Mouse (Mus musculus): Measurements from ENCODE around the gene Crbn. TPM values are rescaled to one million over a fixed set of nuclear protein-coding genes. Genes with fewer than 3 reads are reported as not detected.

The Crbn gene
- polyA plus RNA-seq, 1 experiment from 2014 or later, result 42.2 TPM

- Histone ChIP-seq H3K27ac (replicated peaks) (no peak overlapping the region), H3K4me1 (no peaks in the 10 kb centered on the region), H3K9ac (no peak overlapping the region), H3K4me2 (replicated peaks) (no peak overlapping the region), H3K9me3 (replicated peaks) (no peaks in the 10 kb centered on the region), H3K4me3 (replicated peaks) (no peak overlapping the region), H3K36me3 (no peaks in the 10 kb centered on the region), H3K27me3 (no peaks in the 10 kb centered on the region)
- no peak for ATAC-seq (ENCODE audit: insufficient number of reproducible peaks, low FRiP score, low TSS enrichment, low read depth)
- WGBS, result 94% methylated on average over 1 of the region's 1 CpGs
Observed at GRCm38 (mm10) chr6:106761486-106761885, 38.4 kb downstream of the Crbn start.

GRCm38 (mm10) chr6:106760473-106761218, 39.2 kb downstream of the Crbn start:
- no peak overlapping the region for H3K27ac ChIP-seq (replicated peaks)
- H3K4me3 ChIP-seq (replicated peaks), result no peak overlapping the region
- H3K4me1 ChIP-seq, result no peaks in the 10 kb centered on the region
- 81% methylated on average over 3 of the region's 3 CpGs for WGBS
- no peaks in the 10 kb centered on the region for H3K36me3 ChIP-seq
- H3K9me3 ChIP-seq (replicated peaks), result no peaks in the 10 kb centered on the region
- no peaks in the 10 kb centered on the region for H3K27me3 ChIP-seq
- ATAC-seq (ENCODE audit: insufficient number of reproducible peaks, low FRiP score, low TSS enrichment, low read depth), result no peak
- no peak overlapping the region for H3K4me2 ChIP-seq (replicated peaks)
- no peak overlapping the region for H3K9ac ChIP-seq

- no peak overlapping the region for H3K4me3 ChIP-seq (replicated peaks)
- WGBS, result 83% methylated on average over 3 of the region's 3 CpGs
- H3K9me3 ChIP-seq (replicated peaks), result no peaks in the 10 kb centered on the region
- no peaks in the 10 kb centered on the region for H3K27me3 ChIP-seq
- no peak overlapping the region for H3K27ac ChIP-seq (replicated peaks)
- no peak for ATAC-seq (ENCODE audit: insufficient number of reproducible peaks, low FRiP score, low TSS enrichment, low read depth)
- no peak overlapping the region for H3K9ac ChIP-seq
- no peak overlapping the region for H3K4me2 ChIP-seq (replicated peaks)
- no peaks in the 10 kb centered on the region for H3K36me3 ChIP-seq
- no peaks in the 10 kb centered on the region for H3K4me1 ChIP-seq
Observed at GRCm38 (mm10) chr6:106758299-106758698, 41.6 kb downstream of the Crbn start.

DNA sequence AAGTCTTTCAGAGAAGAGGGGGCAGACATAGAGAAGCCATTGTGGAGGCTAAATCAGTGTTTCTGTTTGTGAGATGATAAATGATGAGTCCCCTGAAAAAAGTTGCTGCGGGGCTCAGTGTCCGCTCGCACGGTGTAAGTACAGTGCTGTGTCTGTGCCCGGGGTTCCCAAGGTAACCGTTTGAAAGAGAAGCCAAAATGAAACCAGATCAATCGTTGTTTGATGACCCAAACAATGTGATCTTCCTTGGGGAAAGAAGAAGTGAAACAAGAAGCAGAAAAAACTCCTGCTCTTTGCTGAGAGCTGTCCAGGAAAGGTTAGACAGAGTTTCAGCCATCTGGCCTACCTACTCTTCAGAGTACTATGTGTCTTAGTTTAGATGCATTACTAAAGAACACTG, 49.6 kb downstream of the Crbn start:
- no peak for ATAC-seq (ENCODE audit: insufficient number of reproducible peaks, low FRiP score, low TSS enrichment, low read depth)
- WGBS, result 79% methylated on average over 7 of the region's 7 CpGs
- H3K4me3 ChIP-seq (replicated peaks), result no peak overlapping the region
- H3K9ac ChIP-seq, result no peak overlapping the region
- no peaks in the 10 kb centered on the region for H3K4me1 ChIP-seq
- H3K27ac ChIP-seq (replicated peaks), result no peak overlapping the region
- H3K36me3 ChIP-seq, result no peaks in the 10 kb centered on the region
- no peak overlapping the region for H3K4me2 ChIP-seq (replicated peaks)
- H3K9me3 ChIP-seq (replicated peaks), result no peaks in the 10 kb centered on the region
- no peaks in the 10 kb centered on the region for H3K27me3 ChIP-seq

GRCm38 (mm10) chr6:106748887-106749388, 50.9 kb downstream of the Crbn start, which contains the start of gene Il5ra:
Il5ra (minus strand) TSS chr6:106749037.
- no peaks in the 10 kb centered on the region for H3K27me3 ChIP-seq
- no peaks in the 10 kb centered on the region for H3K36me3 ChIP-seq
- no peak within 1 kb of the TSS for H3K27ac ChIP-seq (replicated peaks)
- no peaks in the 10 kb centered on the region for H3K9me3 ChIP-seq (replicated peaks)
- WGBS, result 67% methylated on average over 6 of the region's 6 CpGs
- no peaks in the 10 kb centered on the region for H3K4me1 ChIP-seq
- no peak for ATAC-seq (ENCODE audit: insufficient number of reproducible peaks, low FRiP score, low TSS enrichment, low read depth)
- no peak within 1 kb of the TSS for H3K4me2 ChIP-seq (replicated peaks)
- no peak within 1 kb of the TSS for H3K4me3 ChIP-seq (replicated peaks)
- H3K9ac ChIP-seq, result no peak within 1 kb of the TSS

GRCm38 (mm10) chr6:106747804-106748203, 52.1 kb downstream of the Crbn start:
- no peak overlapping the region for H3K27ac ChIP-seq (replicated peaks)
- no peak overlapping the region for H3K4me2 ChIP-seq (replicated peaks)
- 84% methylated on average over 3 of the region's 3 CpGs for WGBS
- H3K4me1 ChIP-seq, result no peaks in the 10 kb centered on the region
- H3K4me3 ChIP-seq (replicated peaks), result no peak overlapping the region
- H3K36me3 ChIP-seq, result no peaks in the 10 kb centered on the region
- ATAC-seq (ENCODE audit: insufficient number of reproducible peaks, low FRiP score, low TSS enrichment, low read depth), result no peak
- H3K27me3 ChIP-seq, result no peaks in the 10 kb centered on the region
- H3K9me3 ChIP-seq (replicated peaks), result no peaks in the 10 kb centered on the region
- H3K9ac ChIP-seq, result no peak overlapping the region

DNA sequence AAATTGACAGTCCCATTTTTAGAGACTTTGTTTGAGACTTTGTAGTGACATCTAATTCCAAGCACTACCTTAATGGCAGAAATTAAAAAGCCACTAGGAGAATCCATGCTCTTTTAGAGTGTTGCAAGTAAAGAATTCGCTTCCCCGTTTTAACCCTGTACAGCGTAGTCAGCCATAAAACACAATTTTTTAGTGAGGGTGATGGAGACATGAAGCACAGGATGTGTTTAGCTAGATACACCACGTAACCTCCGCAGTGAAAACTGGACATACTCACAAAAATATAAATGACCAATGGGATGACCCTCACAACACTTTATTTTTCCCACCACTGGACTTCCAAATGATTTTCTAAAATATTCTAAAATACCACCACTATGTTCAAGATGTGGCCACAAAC, 52.6 kb downstream of the Crbn start:
- no peaks in the 10 kb centered on the region for H3K27me3 ChIP-seq
- no peak overlapping the region for H3K9ac ChIP-seq
- H3K4me3 ChIP-seq (replicated peaks), result no peak overlapping the region
- H3K9me3 ChIP-seq (replicated peaks), result no peaks in the 10 kb centered on the region
- H3K27ac ChIP-seq (replicated peaks), result no peak overlapping the region
- 94% methylated on average over 5 of the region's 5 CpGs for WGBS
- ATAC-seq (ENCODE audit: insufficient number of reproducible peaks, low FRiP score, low TSS enrichment, low read depth), result no peak
- no peak overlapping the region for H3K4me2 ChIP-seq (replicated peaks)
- H3K36me3 ChIP-seq, result no peaks in the 10 kb centered on the region
- no peaks in the 10 kb centered on the region for H3K4me1 ChIP-seq

GRCm38 (mm10) chr6:106745673-106746394, 54.0 kb downstream of the Crbn start:
- Histone ChIP-seq H3K9ac (no peak overlapping the region), H3K27me3 (no peaks in the 10 kb centered on the region), H3K27ac (replicated peaks) (no peak overlapping the region), H3K4me3 (replicated peaks) (no peak overlapping the region), H3K4me2 (replicated peaks) (no peak overlapping the region), H3K9me3 (replicated peaks) (no peaks in the 10 kb centered on the region), H3K4me1 (no peaks in the 10 kb centered on the region), H3K36me3 (no peaks in the 10 kb centered on the region)
- WGBS, result 56% methylated on average over 7 of the region's 7 CpGs
- no peak for ATAC-seq (ENCODE audit: insufficient number of reproducible peaks, low FRiP score, low TSS enrichment, low read depth)

DNA sequence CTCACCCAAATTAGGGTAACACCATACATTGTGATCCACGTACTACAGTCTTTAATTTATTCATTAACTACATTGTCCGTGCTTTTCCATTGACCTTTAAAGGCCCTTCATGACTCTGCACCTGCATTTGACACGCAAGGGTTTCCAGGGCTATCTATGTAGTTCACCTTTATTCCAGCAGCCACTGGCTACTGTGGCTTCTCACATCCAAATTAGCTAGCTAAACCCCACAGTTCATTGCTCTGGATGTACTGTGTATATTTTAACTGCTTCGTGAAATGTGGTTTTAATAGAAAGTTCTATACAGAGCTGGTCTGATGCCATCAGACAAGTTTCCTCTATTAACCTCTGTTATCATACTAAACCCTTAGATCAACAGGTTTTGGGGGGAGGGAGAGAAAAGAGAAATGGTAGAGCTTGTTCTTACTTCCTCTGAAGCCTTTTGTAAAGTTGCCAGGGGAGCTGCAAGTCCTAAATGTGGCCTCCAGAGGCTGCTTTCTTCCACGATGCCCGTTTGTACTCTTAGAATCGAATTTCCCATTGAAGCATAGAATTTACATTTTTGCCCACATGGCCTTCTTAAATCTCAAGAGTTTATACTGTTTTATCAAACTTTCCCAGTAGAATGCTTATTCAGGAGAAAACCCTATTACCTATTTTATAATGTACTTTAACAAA, 56.2 kb downstream of the Crbn start:
- Histone ChIP-seq H3K4me3 (replicated peaks) (no peak overlapping the region), H3K9ac (no peak overlapping the region), H3K27me3 (no peaks in the 10 kb centered on the region), H3K4me2 (replicated peaks) (no peak overlapping the region), H3K9me3 (replicated peaks) (no peaks in the 10 kb centered on the region), H3K4me1 (no peaks in the 10 kb centered on the region), H3K27ac (replicated peaks) (no peak overlapping the region), H3K36me3 (no peaks in the 10 kb centered on the region)
- ATAC-seq (ENCODE audit: insufficient number of reproducible peaks, low FRiP score, low TSS enrichment, low read depth), result no peak
- 67% methylated on average over 7 of the region's 7 CpGs for WGBS

DNA sequence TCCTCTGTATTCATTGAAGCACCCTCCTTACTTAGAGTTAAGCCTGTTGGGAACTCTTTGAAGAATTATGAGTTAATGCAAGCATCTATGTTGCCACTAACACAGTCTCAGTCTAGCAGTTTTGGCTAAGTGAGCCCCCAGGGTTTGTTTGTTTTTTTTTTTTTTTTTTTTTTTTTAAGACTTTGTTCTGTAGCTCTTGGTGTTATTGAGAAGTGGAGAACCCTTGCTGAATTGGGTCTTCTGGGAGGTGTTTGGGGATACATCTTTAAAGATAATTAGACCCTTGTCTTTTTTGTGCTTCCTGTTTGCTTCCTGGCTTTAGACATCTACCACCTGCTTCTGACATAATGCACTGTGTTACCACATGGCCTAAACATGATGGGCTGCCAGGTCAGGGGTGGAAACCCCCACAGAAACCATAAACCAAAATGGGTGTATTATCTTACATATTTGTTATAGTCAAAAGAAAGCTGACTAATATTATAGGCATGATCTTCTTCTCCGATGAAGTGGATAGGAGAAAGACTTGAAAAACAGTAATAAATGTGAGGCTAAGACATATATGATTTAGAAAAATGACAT, 59.5 kb downstream of the Crbn start:
- Histone ChIP-seq H3K4me2 (replicated peaks) (no peak overlapping the region), H3K36me3 (no peaks in the 10 kb centered on the region), H3K9ac (no peak overlapping the region), H3K27ac (replicated peaks) (no peak overlapping the region), H3K4me3 (replicated peaks) (no peak overlapping the region), H3K4me1 (no peaks in the 10 kb centered on the region), H3K27me3 (no peaks in the 10 kb centered on the region), H3K9me3 (replicated peaks) (no peaks in the 10 kb centered on the region)
- 90% methylated on average over 1 of the region's 1 CpGs for WGBS
- no peak for ATAC-seq (ENCODE audit: insufficient number of reproducible peaks, low FRiP score, low TSS enrichment, low read depth)

GRCm38 (mm10) chr6:106738229-106738628, 61.6 kb downstream of the Crbn start:
- no peak for ATAC-seq (ENCODE audit: insufficient number of reproducible peaks, low FRiP score, low TSS enrichment, low read depth)
- no peak overlapping the region for H3K27ac ChIP-seq (replicated peaks)
- no peaks in the 10 kb centered on the region for H3K36me3 ChIP-seq
- 64% methylated on average over 3 of the region's 3 CpGs for whole genome bisulfite sequencing
- H3K4me2 ChIP-seq (replicated peaks), result no peak overlapping the region
- no peak overlapping the region for H3K4me3 ChIP-seq (replicated peaks)
- H3K4me1 ChIP-seq, result no peaks in the 10 kb centered on the region
- no peaks in the 10 kb centered on the region for H3K27me3 ChIP-seq
- no peak overlapping the region for H3K9ac ChIP-seq
- H3K9me3 ChIP-seq (replicated peaks), result no peaks in the 10 kb centered on the region

Measured in embryonic facial prominence, embryonic 15.5 days (tissue).